Mouse (Mus musculus): Measurements from ENCODE around the gene Ankrd61.

The Ankrd61 gene

DNA sequence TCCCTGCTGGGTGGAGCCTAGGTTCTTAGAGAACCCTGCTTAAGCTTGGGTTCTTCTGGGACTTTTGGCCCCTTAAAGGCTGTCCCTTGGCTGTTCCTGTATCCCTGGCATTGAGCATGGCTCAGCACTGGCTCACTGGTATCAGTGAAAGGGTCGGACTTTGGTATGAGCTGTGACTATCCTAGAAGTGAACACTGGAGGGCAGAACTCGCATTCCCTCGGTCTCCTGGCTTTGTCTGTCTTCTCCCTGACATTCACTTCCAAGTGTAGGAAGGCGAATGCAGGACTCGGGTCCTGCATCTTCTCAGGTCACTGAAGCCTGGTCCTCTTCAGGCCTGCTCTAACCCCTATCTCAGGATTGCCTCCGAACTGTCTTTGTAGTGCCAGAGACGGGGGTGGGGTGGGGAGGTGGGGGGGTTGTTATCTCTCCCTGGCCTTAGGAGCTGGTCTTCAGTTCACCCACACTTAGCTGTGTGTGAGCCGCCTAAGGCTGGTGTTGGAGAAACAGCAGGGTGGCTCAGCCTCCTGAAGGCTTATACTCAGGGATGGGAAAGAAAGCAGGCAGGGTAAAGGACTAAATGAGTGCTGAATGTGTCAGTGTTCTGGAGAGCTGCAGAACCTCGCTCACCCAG is 5.1 kb downstream of the Ankrd61 start:
- peak; percentile 13 for DNase-seq (ENCODE audit: low spot score)

DNA sequence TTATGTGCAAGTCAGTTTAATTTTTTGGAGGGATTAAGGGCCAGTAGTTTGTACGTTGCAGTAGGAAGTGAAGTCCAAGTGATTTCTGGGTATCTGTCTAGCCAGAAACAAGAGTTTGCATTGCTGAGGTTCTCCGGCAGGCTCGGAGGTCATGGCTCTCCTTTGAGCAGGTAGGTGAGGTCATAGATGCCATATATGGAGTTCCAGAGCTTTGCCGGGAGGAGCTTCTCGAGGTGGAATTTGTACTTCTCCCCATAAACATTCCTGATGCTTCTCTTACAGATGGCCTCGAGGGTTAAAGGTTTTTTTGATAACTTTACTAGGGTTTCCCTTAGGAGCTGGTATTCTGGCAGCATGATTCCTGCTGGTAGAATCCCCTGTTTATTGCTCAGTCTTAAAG is 6.7 kb downstream of the Ankrd61 start:
- DNase-seq (ENCODE audit: low spot score): no peak

DNA sequence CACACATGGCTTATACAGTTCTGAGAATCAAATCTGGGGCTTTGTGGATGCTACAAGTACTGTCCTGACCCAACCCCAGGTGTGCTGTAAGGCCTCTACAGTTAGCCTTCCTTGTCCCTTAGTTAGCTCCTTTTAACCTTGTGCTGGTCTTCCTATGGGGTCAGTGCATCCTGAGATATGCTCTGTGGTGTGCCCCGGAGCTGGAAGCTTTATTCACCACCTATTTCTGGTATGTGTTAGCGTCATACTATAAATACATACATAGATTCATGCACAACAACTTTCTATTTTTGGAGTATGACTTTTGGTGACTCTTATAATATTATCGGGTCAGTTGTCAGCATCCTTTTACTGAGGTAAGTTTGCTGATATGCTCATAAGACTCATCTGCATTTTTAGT is 12.2 kb downstream of the Ankrd61 start:
- no peak for DNase-seq (ENCODE audit: low spot score)

DNA sequence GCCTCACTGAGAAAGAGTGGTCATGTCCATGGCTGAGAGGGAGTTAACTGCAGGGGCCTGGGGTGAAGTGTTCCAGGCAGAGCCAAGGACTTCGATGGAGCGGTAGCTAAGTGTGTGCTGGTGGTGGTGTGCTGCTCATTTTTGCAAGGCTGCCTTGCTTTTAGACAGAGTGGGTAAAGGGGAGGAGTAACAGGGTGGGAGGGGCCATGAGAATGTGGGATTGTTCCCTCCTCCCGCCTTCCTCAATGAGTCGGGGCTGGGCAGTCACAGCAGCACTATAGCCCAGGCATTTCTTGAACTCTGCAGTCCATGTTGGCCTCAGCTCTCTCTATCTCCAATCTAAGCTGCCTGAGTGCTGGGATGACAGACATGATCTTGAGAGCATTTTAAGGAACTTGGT is 22.9 kb downstream of the Ankrd61 start:
- no peak for DNase-seq (ENCODE audit: low spot score)

DNA sequence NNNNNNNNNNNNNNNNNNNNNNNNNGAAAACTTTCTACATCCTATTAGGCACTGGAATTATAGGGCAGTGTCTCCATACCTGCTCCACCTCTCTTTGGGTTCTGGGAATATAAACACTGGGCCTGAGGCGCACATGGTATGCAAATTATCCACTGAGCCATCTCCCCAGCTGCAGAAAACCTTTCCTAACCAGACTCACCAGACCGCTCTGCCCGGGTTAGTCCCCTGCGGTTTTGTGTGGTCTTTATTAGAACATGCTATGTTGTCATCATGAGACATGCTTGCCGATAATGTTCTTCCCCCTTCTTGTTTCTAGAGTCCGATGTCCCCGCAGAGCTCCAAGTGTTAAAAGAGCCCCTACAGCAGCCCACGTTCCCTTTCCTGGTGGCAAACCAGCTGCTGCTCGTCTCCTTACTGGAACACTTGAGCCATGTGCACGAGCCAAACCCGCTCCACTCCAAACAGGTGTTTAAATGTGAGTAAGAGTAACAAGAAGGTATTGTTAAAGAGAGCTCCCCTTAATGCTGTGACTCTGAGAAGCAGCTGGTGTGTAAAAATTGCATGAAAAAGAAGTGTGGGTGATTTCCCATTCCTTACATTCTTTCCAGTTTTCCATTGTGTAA is 25.8 kb downstream of the Ankrd61 start:
- DNase-seq (ENCODE audit: low spot score): no peak

Measured in embryo, embryonic 10 days (tissue).